Mouse (Mus musculus): ENCODE measurements at regions not wholly inside any gene's neighbourhood (a gene's known extent, or its start where the extent isn't known, plus 50 kb on each side); places are given as distances from the start of the nearest gene placed in this dataset.

GRCm38 (mm10) chr4:89442526-89442925 lies 131.7 kb upstream of the Cdkn2b start:
- Histone ChIP-seq H3K79me2 (replicated peaks; ENCODE audit: control insufficient read depth, extremely low read depth, insufficient read depth, poor library complexity, severe bottlenecking) (no peaks in the 10 kb centered on the region; the same call in 1 of the 2 replicates), H3K4me1 (ENCODE audit: control insufficient read depth in 1 of 2, insufficient read depth in 2 of 2) (peaks cover 10 to 61% of the 10 kb centered on the region in 2 experiments; a peak in 3 of 4 replicates), H3K9ac (ENCODE audit: insufficient read depth, low read depth) (no peak overlapping the region), H3K36me3 (replicated peaks in 1 of 2; ENCODE audit: control insufficient read depth in 1 of 2, insufficient read depth in 1 of 2, low read length in 1 of 2) (peaks cover 26 to 81% of the 10 kb centered on the region in 2 experiments), H3K4me2 (ENCODE audit: insufficient read depth, low read depth, poor library complexity, severe bottlenecking) (no peak overlapping the region), H3K4me3 (replicated peaks in 1 of 3; ENCODE audit: low read depth in 2 of 3, low read length in 2 of 3, poor library complexity in 1 of 3) (no peak overlapping the region), H3K9me3 (replicated peaks; ENCODE audit: low read length) (peaks cover 5% of the 10 kb centered on the region), H3K27ac (ENCODE audit: insufficient read depth, low read depth) (no peak overlapping the region; the same call in 1 of the 2 replicates), H3K27me3 (replicated peaks) (no peaks in the 10 kb centered on the region)
- no peak for TF ChIP-seq SMC3 (IDR thresholded peaks at IDR 0.05; ENCODE audit: low read depth, low read length)
- no peak for TF ChIP-seq MAZ (IDR thresholded peaks at IDR 0.05; ENCODE audit: low read depth, low read length)
- TF ChIP-seq RAD21 (IDR thresholded peaks at IDR 0.05; ENCODE audit: low read depth, low read length), result no peak
- no peak for TF ChIP-seq MAFK (IDR thresholded peaks at IDR 0.05; ENCODE audit: insufficient replicate concordance, low read length)
- no peak for TF ChIP-seq HCFC1 (IDR thresholded peaks at IDR 0.05; ENCODE audit: low read depth, low read length)
- no peak for TF ChIP-seq ZMIZ1 (IDR thresholded peaks at IDR 0.05; ENCODE audit: low read depth, low read length)
- TF ChIP-seq EP300 (IDR thresholded peaks at IDR 0.05; ENCODE audit: low read length), result no peak
- TF ChIP-seq POLR2A (IDR thresholded peaks at IDR 0.05; ENCODE audit: low read depth, low read length), result no peak
- TF ChIP-seq MXI1 (IDR thresholded peaks at IDR 0.05; ENCODE audit: low read depth, low read length), result no peak
- no peak for TF ChIP-seq MAX (IDR thresholded peaks at IDR 0.05; ENCODE audit: low read length)
- TF ChIP-seq TCF12 (IDR thresholded peaks at IDR 0.05; ENCODE audit: low read depth, low read length), result no peak
- no peak for TF ChIP-seq NELFE (IDR thresholded peaks at IDR 0.05; ENCODE audit: low read depth, low read length)
- no peak for TF ChIP-seq JUN (IDR thresholded peaks at IDR 0.05; ENCODE audit: insufficient read depth, low read depth, low read length)
- no peak for TF ChIP-seq ZKSCAN1 (IDR thresholded peaks at IDR 0.05; ENCODE audit: borderline replicate concordance, low read depth, low read length)
- TF ChIP-seq ELF1 (IDR thresholded peaks at IDR 0.05; ENCODE audit: low read depth, low read length), result no peak
- dilution Hi-C loops (cut with MboI; ENCODE audit: extremely low pct_ligation_motif_present, extremely low pct_unique_long_range_greater_than_20kb, low sequenced_read_pairs) (no loop called here), in situ Hi-C loops (cut with MboI; ENCODE audit: low pct_ligation_motif_present, low pct_unique_long_range_greater_than_20kb, low sequenced_read_pairs) (no loop called here)
- no peak for DNase-seq (ENCODE audit: extremely low read depth)

- peaks cover 29 to 86% of the 10 kb centered on the region in 2 experiments for H3K36me3 ChIP-seq (replicated peaks in 1 of 2; ENCODE audit: control insufficient read depth in 1 of 2, insufficient read depth in 1 of 2, low read length in 1 of 2)
- H3K9ac ChIP-seq (ENCODE audit: insufficient read depth, low read depth), result no peak overlapping the region
- TF ChIP-seq GABPA (IDR thresholded peaks at IDR 0.05; ENCODE audit: insufficient replicate concordance, low read depth, low read length) (no peak), ZC3H11A (IDR thresholded peaks at IDR 0.05; ENCODE audit: low read depth, low read length) (no peak), MEF2A (IDR thresholded peaks at IDR 0.05; ENCODE audit: borderline replicate concordance, low read depth, low read length) (no peak), ZMIZ1 (IDR thresholded peaks at IDR 0.05; ENCODE audit: low read depth, low read length) (no peak), MXI1 (IDR thresholded peaks at IDR 0.05; ENCODE audit: low read depth, low read length) (no peak), MAX (IDR thresholded peaks at IDR 0.05; ENCODE audit: low read length) (no peak), EP300 (IDR thresholded peaks at IDR 0.05; ENCODE audit: low read length) (no peak), UBTF (IDR thresholded peaks at IDR 0.05; ENCODE audit: low read depth, low read length) (no peak), TCF12 (IDR thresholded peaks at IDR 0.05; ENCODE audit: low read depth, low read length) (no peak)
- no peak overlapping the region for H3K27ac ChIP-seq (ENCODE audit: insufficient read depth, low read depth)
- H3K4me2 ChIP-seq (ENCODE audit: insufficient read depth, low read depth, poor library complexity, severe bottlenecking), result no peak overlapping the region
- in situ Hi-C loops (cut with MboI; ENCODE audit: low pct_ligation_motif_present, low pct_unique_long_range_greater_than_20kb, low sequenced_read_pairs) (no loop called here), dilution Hi-C loops (cut with MboI; ENCODE audit: extremely low pct_ligation_motif_present, extremely low pct_unique_long_range_greater_than_20kb, low sequenced_read_pairs) (no loop called here)
- peaks cover 5% of the 10 kb centered on the region for H3K9me3 ChIP-seq (replicated peaks; ENCODE audit: low read length)
- no peak overlapping the region for H3K4me3 ChIP-seq (replicated peaks in 1 of 3; ENCODE audit: low read depth in 2 of 3, low read length in 2 of 3, poor library complexity in 1 of 3)
- DNase-seq (ENCODE audit: extremely low read depth), result no peak
- no peaks in the 10 kb centered on the region for H3K27me3 ChIP-seq (replicated peaks)
- peaks cover 6 to 44% of the 10 kb centered on the region in 2 experiments; a peak in 3 of 4 replicates for H3K4me1 ChIP-seq (ENCODE audit: control insufficient read depth in 1 of 2, insufficient read depth in 2 of 2)
- no peaks in the 10 kb centered on the region; the same call in none of the 2 replicates for H3K79me2 ChIP-seq (replicated peaks; ENCODE audit: control insufficient read depth, extremely low read depth, insufficient read depth, poor library complexity, severe bottlenecking)
These were observed 130.0 kb upstream of the Cdkn2b start for GRCm38 (mm10) chr4:89440821-89441220.
